Mouse (Mus musculus): ENCODE measurements around the gene Fanca. TPM values are rescaled to one million over a fixed set of nuclear protein-coding genes. Genes with fewer than 3 reads are reported as not detected.
A peak's percentile ranks its signal among the peaks of the same experiment; 100 is the strongest.

Fanca gene
- polyA plus RNA-seq, 1 experiment from 2014 or later = 14.0 TPM

DNA sequence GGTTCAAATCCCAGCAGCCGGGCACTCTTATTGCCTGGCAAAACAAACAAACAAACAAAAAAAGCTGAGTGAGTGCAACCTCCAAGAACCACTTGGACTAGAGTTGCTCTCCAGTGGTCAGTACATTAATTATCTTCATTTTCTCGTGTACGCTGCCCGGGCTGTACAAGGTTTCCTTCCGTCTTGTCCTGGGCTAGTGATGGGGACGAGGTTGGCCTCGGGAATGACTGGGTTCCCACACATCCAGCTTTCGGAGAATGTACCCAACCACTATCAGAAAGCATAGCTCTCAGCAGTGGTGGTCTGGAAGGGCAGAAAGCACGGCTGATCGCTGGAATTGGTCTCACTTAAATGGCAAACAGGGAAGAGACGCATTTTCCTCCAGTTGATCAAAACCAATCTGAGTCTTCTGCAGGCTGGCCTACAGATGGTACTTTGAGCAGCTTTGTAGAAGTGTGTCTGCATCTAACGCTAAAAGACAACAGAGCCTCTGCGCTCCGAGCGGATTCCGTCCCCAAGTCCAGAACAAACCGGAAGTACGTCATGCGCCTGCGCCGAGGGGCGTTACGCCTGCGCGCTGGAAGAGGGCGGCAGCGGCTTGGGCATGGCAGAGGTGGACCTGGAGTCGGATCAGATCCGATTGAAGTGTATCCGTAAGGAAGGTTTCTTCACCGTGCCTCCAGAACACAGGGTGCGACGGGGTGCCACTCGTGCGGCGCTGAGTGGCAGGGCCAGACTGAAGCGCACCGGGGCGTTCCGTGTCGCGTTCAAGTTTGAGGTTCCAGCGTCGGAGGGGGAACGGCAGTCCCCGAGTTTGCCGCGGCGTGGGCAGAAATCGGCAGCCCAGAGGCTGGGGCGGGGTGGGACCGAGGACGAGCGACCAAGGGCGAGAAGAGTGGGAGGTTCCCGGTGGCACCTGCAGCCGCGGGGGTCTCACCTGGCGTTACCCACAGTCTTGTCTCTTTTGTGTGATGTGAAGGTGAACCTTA is 93.8 kb downstream of the Fanca start, which contains the start of gene Cdk10:
Gene Cdk10, plus strand, starts transcription at position 565 of the 989 bp plus-strand sequence.
- peak within 1 kb of the TSS; percentile 88 for H3K4me2 ChIP-seq (replicated peaks)
- H3K9ac ChIP-seq (replicated peaks) = peak within 1 kb of the TSS; percentile 87
- H3K4me3 ChIP-seq (replicated peaks) = peak within 1 kb of the TSS; percentile 76
- H3K27me3 ChIP-seq = no peaks in the 10 kb centered on the region
- WGBS = 4% methylated on average over 59 of the region's 59 CpGs
- H3K27ac ChIP-seq = peak within 1 kb of the TSS; percentile 87
- peak; percentile 93 for ATAC-seq
- H3K9me3 ChIP-seq = no peaks in the 10 kb centered on the region
- H3K36me3 ChIP-seq = peaks cover 30% of the 10 kb centered on the region
- H3K4me1 ChIP-seq (replicated peaks) = peaks cover 21% of the 10 kb centered on the region

DNA sequence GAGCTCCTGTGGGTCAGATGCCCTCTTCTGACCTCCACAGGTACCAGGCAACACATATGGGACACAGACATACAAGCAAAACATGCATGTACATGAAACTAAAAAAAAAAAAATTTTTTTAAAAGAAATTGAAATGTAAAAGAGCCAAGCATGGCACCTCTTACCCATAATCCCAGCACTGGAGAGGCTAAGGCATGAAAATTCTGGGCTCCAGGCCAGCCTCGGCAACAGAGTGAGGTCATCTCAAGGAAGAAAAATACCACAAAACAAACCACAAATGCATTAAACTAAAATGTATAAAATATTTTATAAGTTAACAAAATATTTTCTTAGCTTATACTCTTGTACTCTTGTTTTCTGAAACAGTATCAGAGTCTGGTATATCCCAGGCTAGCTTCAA is 97.5 kb downstream of the Fanca start:
- Histone ChIP-seq H3K4me1 (replicated peaks) (peaks cover 16% of the 10 kb centered on the region), H3K9ac (replicated peaks) (no peak overlapping the region), H3K4me3 (replicated peaks) (no peak overlapping the region), H3K4me2 (replicated peaks) (no peak overlapping the region), H3K36me3 (no peaks in the 10 kb centered on the region), H3K27me3 (no peaks in the 10 kb centered on the region), H3K9me3 (no peaks in the 10 kb centered on the region), H3K27ac (no peak overlapping the region)
- ATAC-seq = no peak
- WGBS = 91% methylated on average over 1 of the region's 1 CpGs

Other genes with a start within 250 kb of the Fanca start
- 776 and 798 TPM in 2 replicates for gene Rpl13, start 216.2 kb downstream of the Fanca start, polyA plus RNA-seq (2015; fragmentation: Nextera tagmentation; extraction: Ambion mirVana)
- 1.6 and 1.9 TPM in 2 replicates for gene Cpne7, start 201.2 kb downstream of the Fanca start, polyA plus RNA-seq (2015; fragmentation: Nextera tagmentation; extraction: Ambion mirVana)
- gene Sult5a1, start 160.3 kb downstream of the Fanca start, polyA plus RNA-seq (2015; fragmentation: Nextera tagmentation; extraction: Ambion mirVana) = 0.77 and 1.0 TPM in 2 replicates
- not detected in 2 replicates for gene Dpep1, start 132.3 kb downstream of the Fanca start, polyA plus RNA-seq (2015; fragmentation: Nextera tagmentation; extraction: Ambion mirVana)
- gene Chmp1a, start 105.8 kb downstream of the Fanca start, polyA plus RNA-seq (2015; fragmentation: Nextera tagmentation; extraction: Ambion mirVana) = 196 and 212 TPM in 2 replicates
- 6.5 and 7.2 TPM in 2 replicates for gene Spata33, start 105.7 kb downstream of the Fanca start, polyA plus RNA-seq (2015; fragmentation: Nextera tagmentation; extraction: Ambion mirVana)
- 48.3 and 48.7 TPM in 2 replicates for gene Cdk10, start 93.7 kb downstream of the Fanca start, polyA plus RNA-seq (2015; fragmentation: Nextera tagmentation; extraction: Ambion mirVana)
- 2.7 and 2.8 TPM in 2 replicates for gene Spata2l, start 82.3 kb downstream of the Fanca start, polyA plus RNA-seq (2015; fragmentation: Nextera tagmentation; extraction: Ambion mirVana)
- 23.6 and 26.3 TPM in 2 replicates for gene Zfp276, start 64.4 kb downstream of the Fanca start, polyA plus RNA-seq (2015; fragmentation: Nextera tagmentation; extraction: Ambion mirVana)
- 51.5 and 53.4 TPM in 2 replicates for gene Vps9d1, start 64.2 kb downstream of the Fanca start, polyA plus RNA-seq (2015; fragmentation: Nextera tagmentation; extraction: Ambion mirVana)
- 31.8 and 38.7 TPM in 2 replicates for gene Spire2, start 14.1 kb upstream of the Fanca start, polyA plus RNA-seq (2015; fragmentation: Nextera tagmentation; extraction: Ambion mirVana)
- 238 and 263 TPM in 2 replicates for gene Tcf25, start 55.2 kb upstream of the Fanca start, polyA plus RNA-seq (2015; fragmentation: Nextera tagmentation; extraction: Ambion mirVana)
- 0.17 and 0.31 TPM in 2 replicates for gene Mc1r, start 88.5 kb upstream of the Fanca start, polyA plus RNA-seq (2015; fragmentation: Nextera tagmentation; extraction: Ambion mirVana)
- gene Tubb3, start 92.8 kb upstream of the Fanca start, polyA plus RNA-seq (2015; fragmentation: Nextera tagmentation; extraction: Ambion mirVana) = 1,993 and 2,050 TPM in 2 replicates
- gene Def8, start 105.0 kb upstream of the Fanca start, polyA plus RNA-seq (2015; fragmentation: Nextera tagmentation; extraction: Ambion mirVana) = 41.7 and 42.8 TPM in 2 replicates
- 59.3 and 62.1 TPM in 2 replicates for gene Afg3l1, start 159.3 kb upstream of the Fanca start, polyA plus RNA-seq (2015; fragmentation: Nextera tagmentation; extraction: Ambion mirVana)
- gene Dbndd1, start 196.9 kb upstream of the Fanca start, polyA plus RNA-seq (2015; fragmentation: Nextera tagmentation; extraction: Ambion mirVana) = 88.8 and 93.3 TPM in 2 replicates
- 40.8 and 44.3 TPM in 2 replicates for gene Gas8, start 200.3 kb upstream of the Fanca start, polyA plus RNA-seq (2015; fragmentation: Nextera tagmentation; extraction: Ambion mirVana)

All from midbrain, embryonic 13.5 days (tissue).